Mouse (Mus musculus): ENCODE data around the gene Ulk4.

- TF ChIP-seq CTCF (conservative IDR thresholded peaks at IDR 0.05; ENCODE audit: low read length) (no peak), POU5F1 (IDR thresholded peaks at IDR 0.05; ENCODE audit: borderline replicate concordance, low read length) (no peak)
Observed at GRCm38 (mm10) chr9:121205046-121205445, 72.0 kb downstream of the Ulk4 start.

All from E14TG2a.4 (cell line).